Mouse (Mus musculus) liver, adult 2 months (tissue): ENCODE measurements at regions not wholly inside any gene's neighbourhood (a gene's known extent, or its start where the extent isn't known, plus 50 kb on each side); places are given as distances from the start of the nearest gene placed in this dataset.

Experiments
- CTCF ChIP-seq: fragments of 200-500 bp; IDR thresholded peaks from 2 replicates; pipeline ENCODE4 v1.5.1; 2011; ENCODE audit warnings: low read depth, low read length, control low read depth
- POLR2A ChIP-seq: fragments of 200-500 bp; IDR thresholded peaks from 2 replicates; pipeline ENCODE4 v1.6.1; 2011; ENCODE audit warnings: low read length, control low read depth; ENCODE audit not compliant: insufficient read depth; ENCODE audit errors: extremely low read depth

DNA sequence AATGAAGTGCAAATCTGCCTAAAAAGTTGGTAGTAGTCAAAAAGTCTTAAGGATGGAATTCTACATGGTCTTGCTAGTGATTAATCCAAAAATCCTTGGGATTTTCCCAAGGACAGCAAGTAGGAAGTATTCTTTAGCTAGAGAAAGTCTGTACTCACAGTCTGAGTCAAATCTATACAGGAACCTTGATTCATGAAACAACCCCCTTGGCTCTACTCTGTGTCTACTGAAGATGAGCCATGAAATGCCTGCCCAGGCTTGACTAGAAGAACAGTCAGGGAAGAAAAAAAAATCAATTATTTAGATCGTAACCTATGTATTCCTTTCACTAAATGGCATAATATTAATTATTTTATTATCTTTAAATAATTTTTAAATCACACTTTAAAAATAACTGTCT is 454.2 kb downstream of the Inhba start:
- TF ChIP-seq POLR2A (no peak), CTCF (no peak)
